Mouse (Mus musculus): ENCODE data around the gene Icam4. TPM values are rescaled to one million over a fixed set of nuclear protein-coding genes. Genes with fewer than 3 reads are reported as not detected.

The Icam4 gene
- polyA plus RNA-seq (2015; fragmentation: Illumina TruSeq; extraction: RNeasy Lipid Tissue Mini Kit (QIAGEN cat#74804); ENCODE audit: low read depth, low replicate concordance) = 1.9 TPM

GRCm38 (mm10) chr9:21029291-21030054 lies at the start of gene Icam4:
TSS of gene Icam4 (plus strand) at chr9:21029373.

GRCm38 (mm10) chr9:21002627-21003551 lies 26.3 kb upstream of the Icam4 start, which contains the start of gene Mrpl4:
TSS of gene Mrpl4 (plus strand) at chr9:21002738.

GRCm38 (mm10) chr9:21015571-21016130 lies 13.5 kb upstream of the Icam4 start, which contains the start of gene Icam1:
TSS of gene Icam1 (plus strand) at chr9:21015985.

DNA sequence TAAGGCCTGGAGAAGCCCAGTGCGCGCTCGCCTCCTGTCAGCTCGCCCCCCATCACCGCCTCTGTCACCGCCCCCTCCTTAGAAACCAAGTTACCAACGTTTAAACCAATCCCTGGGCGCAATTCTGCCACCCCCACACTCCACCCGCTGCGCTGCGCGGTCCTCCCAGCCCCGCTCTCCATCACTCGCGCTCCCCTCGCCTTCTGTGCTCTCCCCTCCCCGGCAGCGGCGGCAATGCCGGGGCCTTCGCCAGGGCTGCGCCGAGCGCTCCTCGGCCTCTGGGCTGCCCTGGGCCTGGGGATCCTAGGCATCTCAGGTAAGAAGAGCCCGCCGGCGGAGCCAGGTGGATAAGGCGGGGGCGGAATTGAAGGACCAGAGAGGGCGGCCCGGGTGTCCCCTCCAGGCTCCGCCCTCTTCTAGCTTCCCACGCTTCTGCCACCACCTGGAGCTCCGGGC lies 2.8 kb downstream of the Icam4 start, which contains the start of gene Icam5:
Gene Icam5, plus strand, starts transcription at position 178 of the 456 bp plus-strand sequence.

GRCm38 (mm10) chr9:21067006-21067684 lies 38.0 kb downstream of the Icam4 start, which contains the start of gene Zglp1:
TSS of gene Zglp1 (minus strand) at chr9:21067093.

DNA sequence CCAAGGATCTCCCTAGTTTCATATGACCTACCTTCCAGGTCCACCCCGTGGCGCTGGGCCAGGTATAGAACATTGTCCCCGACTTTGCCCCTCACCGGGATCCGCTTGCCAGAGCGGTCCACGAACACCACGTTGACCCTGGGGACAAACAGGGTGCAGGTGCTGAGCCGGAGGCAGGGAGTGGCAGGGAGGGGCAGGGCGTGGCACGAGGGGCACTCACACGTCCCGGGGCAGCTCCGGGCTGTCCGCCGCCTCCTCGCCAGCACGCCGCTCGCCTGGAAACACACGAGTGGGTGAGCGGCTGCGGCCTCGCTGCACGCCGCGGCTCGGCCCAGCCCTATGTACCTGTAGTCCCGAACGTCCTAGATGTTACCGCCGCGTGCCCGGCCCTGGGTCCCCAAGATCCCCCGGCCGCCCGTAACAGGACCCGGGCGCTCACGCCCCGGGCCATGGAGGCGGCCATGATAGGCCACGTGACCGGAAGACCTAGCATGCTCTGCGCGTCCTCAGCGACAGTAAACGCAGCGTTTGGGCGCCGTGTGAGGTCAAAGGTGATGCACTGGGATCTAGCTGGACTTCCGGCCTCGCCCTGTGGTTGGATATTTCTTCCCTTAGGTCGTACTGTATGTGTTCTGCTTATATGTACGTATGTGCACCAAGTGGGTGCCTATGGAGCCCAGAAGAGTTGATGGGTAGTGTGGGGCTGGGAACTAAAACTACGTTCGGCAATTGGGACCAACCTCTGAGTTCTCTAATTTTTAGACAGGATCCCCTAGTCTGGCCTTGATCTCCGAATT lies 44.1 kb downstream of the Icam4 start, which contains the start of the genes Gm49373 and Fdx1l:
Gene Gm49373, minus strand, starts transcription at position 53 of the 797 bp plus-strand sequence.
Gene Fdx1l, minus strand, starts transcription at position 571 of the 797 bp plus-strand sequence.

Other genes with a start within 250 kb of the Icam4 start
- 1.4 TPM for gene Col5a3, start 214.3 kb upstream of the Icam4 start, polyA plus RNA-seq (2015; fragmentation: Illumina TruSeq; extraction: RNeasy Lipid Tissue Mini Kit (QIAGEN cat#74804); ENCODE audit: low read depth, low replicate concordance)
- not detected for gene Rdh8, start 210.9 kb upstream of the Icam4 start, polyA plus RNA-seq (2015; fragmentation: Illumina TruSeq; extraction: RNeasy Lipid Tissue Mini Kit (QIAGEN cat#74804); ENCODE audit: low read depth, low replicate concordance)
- gene A230050P20Rik, start 160.7 kb upstream of the Icam4 start, polyA plus RNA-seq (2015; fragmentation: Illumina TruSeq; extraction: RNeasy Lipid Tissue Mini Kit (QIAGEN cat#74804); ENCODE audit: low read depth, low replicate concordance) = 87.5 TPM
- gene Angptl6, start 149.6 kb upstream of the Icam4 start, polyA plus RNA-seq (2015; fragmentation: Illumina TruSeq; extraction: RNeasy Lipid Tissue Mini Kit (QIAGEN cat#74804); ENCODE audit: low read depth, low replicate concordance) = 11.2 TPM
- gene Ppan, start 141.2 kb upstream of the Icam4 start, polyA plus RNA-seq (2015; fragmentation: Illumina TruSeq; extraction: RNeasy Lipid Tissue Mini Kit (QIAGEN cat#74804); ENCODE audit: low read depth, low replicate concordance) = 20.5 TPM
- gene Eif3g, start 130.8 kb upstream of the Icam4 start, polyA plus RNA-seq (2015; fragmentation: Illumina TruSeq; extraction: RNeasy Lipid Tissue Mini Kit (QIAGEN cat#74804); ENCODE audit: low read depth, low replicate concordance) = 131 TPM
- 23.5 TPM for gene Dnmt1, start 69.5 kb upstream of the Icam4 start, polyA plus RNA-seq (2015; fragmentation: Illumina TruSeq; extraction: RNeasy Lipid Tissue Mini Kit (QIAGEN cat#74804); ENCODE audit: low read depth, low replicate concordance)
- 1.8 TPM for gene S1pr2, start 52.6 kb upstream of the Icam4 start, polyA plus RNA-seq (2015; fragmentation: Illumina TruSeq; extraction: RNeasy Lipid Tissue Mini Kit (QIAGEN cat#74804); ENCODE audit: low read depth, low replicate concordance)
- gene Mrpl4, start 26.6 kb upstream of the Icam4 start, polyA plus RNA-seq (2015; fragmentation: Illumina TruSeq; extraction: RNeasy Lipid Tissue Mini Kit (QIAGEN cat#74804); ENCODE audit: low read depth, low replicate concordance) = 70.1 TPM
- gene Icam1, start 13.4 kb upstream of the Icam4 start, polyA plus RNA-seq (2015; fragmentation: Illumina TruSeq; extraction: RNeasy Lipid Tissue Mini Kit (QIAGEN cat#74804); ENCODE audit: low read depth, low replicate concordance) = 1.8 TPM
- 111 TPM for gene Icam5, start 2.7 kb downstream of the Icam4 start, polyA plus RNA-seq (2015; fragmentation: Illumina TruSeq; extraction: RNeasy Lipid Tissue Mini Kit (QIAGEN cat#74804); ENCODE audit: low read depth, low replicate concordance)
- gene Zglp1, start 37.7 kb downstream of the Icam4 start, polyA plus RNA-seq (2015; fragmentation: Illumina TruSeq; extraction: RNeasy Lipid Tissue Mini Kit (QIAGEN cat#74804); ENCODE audit: low read depth, low replicate concordance) = not detected
- gene Gm49373, start 43.7 kb downstream of the Icam4 start, polyA plus RNA-seq (2015; fragmentation: Illumina TruSeq; extraction: RNeasy Lipid Tissue Mini Kit (QIAGEN cat#74804); ENCODE audit: low read depth, low replicate concordance) = 1.4 TPM
- gene Fdx1l, start 44.2 kb downstream of the Icam4 start, polyA plus RNA-seq (2015; fragmentation: Illumina TruSeq; extraction: RNeasy Lipid Tissue Mini Kit (QIAGEN cat#74804); ENCODE audit: low read depth, low replicate concordance) = 105 TPM
- 0.58 TPM for gene Gm38431, start 62.6 kb downstream of the Icam4 start, polyA plus RNA-seq (2015; fragmentation: Illumina TruSeq; extraction: RNeasy Lipid Tissue Mini Kit (QIAGEN cat#74804); ENCODE audit: low read depth, low replicate concordance)
- 20.6 TPM for gene Raver1, start 62.6 kb downstream of the Icam4 start, polyA plus RNA-seq (2015; fragmentation: Illumina TruSeq; extraction: RNeasy Lipid Tissue Mini Kit (QIAGEN cat#74804); ENCODE audit: low read depth, low replicate concordance)
- 8.4 TPM for gene Tyk2, start 101.9 kb downstream of the Icam4 start, polyA plus RNA-seq (2015; fragmentation: Illumina TruSeq; extraction: RNeasy Lipid Tissue Mini Kit (QIAGEN cat#74804); ENCODE audit: low read depth, low replicate concordance)
- 183 TPM for gene Cdc37, start 120.6 kb downstream of the Icam4 start, polyA plus RNA-seq (2015; fragmentation: Illumina TruSeq; extraction: RNeasy Lipid Tissue Mini Kit (QIAGEN cat#74804); ENCODE audit: low read depth, low replicate concordance)
- gene Pde4a, start 136.3 kb downstream of the Icam4 start, polyA plus RNA-seq (2015; fragmentation: Illumina TruSeq; extraction: RNeasy Lipid Tissue Mini Kit (QIAGEN cat#74804); ENCODE audit: low read depth, low replicate concordance) = 61.8 TPM
- gene Keap1, start 210.0 kb downstream of the Icam4 start, polyA plus RNA-seq (2015; fragmentation: Illumina TruSeq; extraction: RNeasy Lipid Tissue Mini Kit (QIAGEN cat#74804); ENCODE audit: low read depth, low replicate concordance) = 44.7 TPM
- gene S1pr5, start 219.1 kb downstream of the Icam4 start, polyA plus RNA-seq (2015; fragmentation: Illumina TruSeq; extraction: RNeasy Lipid Tissue Mini Kit (QIAGEN cat#74804); ENCODE audit: low read depth, low replicate concordance) = 15.2 TPM
- gene Atg4d, start 235.9 kb downstream of the Icam4 start, polyA plus RNA-seq (2015; fragmentation: Illumina TruSeq; extraction: RNeasy Lipid Tissue Mini Kit (QIAGEN cat#74804); ENCODE audit: low read depth, low replicate concordance) = 43.8 TPM

Measured in brain, adult 10 weeks (tissue).